Mouse (Mus musculus): ENCODE measurements around the gene Galnt2.

GRCm38 (mm10) chr8:124391191-124391590 is 160.0 kb downstream of the Galnt2 start:
- TF ChIP-seq CTCF (IDR thresholded peaks at IDR 0.05; ENCODE audit: insufficient read depth, low read length), result no peak
- no peak for TF ChIP-seq POLR2A (IDR thresholded peaks at IDR 0.05; ENCODE audit: borderline replicate concordance, extremely low read depth, low read depth, low read length)
